In genomic region chr11:75796029-75796445, GRCm38 (mm10) we compare ENCODE assay signal across 8 mouse cellular contexts. TPM values are rescaled to one million over a fixed set of nuclear protein-coding genes. Genes with fewer than 3 reads are reported as not detected.
DNase-seq lines count a peak whose midpoint lies in the region; ATAC-seq lines count a peak whose summit lies in the region.

Doc2b (minus strand) TSS chr11:75796049.

- H3K4me3 ChIP-seq in heart, embryonic 16.5 days (ENCODE audit: low read length), result peak within 1 kb of the TSS; percentile 48
- peak within 1 kb of the TSS; percentile 57 for H3K4me3 ChIP-seq in lung, embryonic 16.5 days (ENCODE audit: low read length)

- no peaks in the 10 kb centered on the region; the same call in none of the 2 replicates for H3K4me1 ChIP-seq in heart, embryonic 16.5 days (ENCODE audit: control insufficient read depth, insufficient read depth, low read length)
- peaks cover 17% of the 10 kb centered on the region for H3K4me1 ChIP-seq in lung, embryonic 16.5 days (replicated peaks; ENCODE audit: control insufficient read depth, insufficient read depth, low read length)

- WGBS in heart, embryonic 16.5 days, result 5% methylated on average over 37 of the region's 37 CpGs
- WGBS in lung, embryonic 16.5 days, result 2% methylated on average over 37 of the region's 37 CpGs

- no peaks in the 10 kb centered on the region for H3K9me3 ChIP-seq in heart, embryonic 16.5 days (replicated peaks; ENCODE audit: control insufficient read depth, low read length)
- no peaks in the 10 kb centered on the region for H3K9me3 ChIP-seq in lung, embryonic 16.5 days (ENCODE audit: control insufficient read depth, low read length)

- H3K27ac ChIP-seq in heart, embryonic 16.5 days (ENCODE audit: low read length), result no peak within 1 kb of the TSS
- H3K27ac ChIP-seq in lung, embryonic 16.5 days (ENCODE audit: low read length), result no peak within 1 kb of the TSS

- no peaks in the 10 kb centered on the region for H3K36me3 ChIP-seq in heart, embryonic 16.5 days (ENCODE audit: control insufficient read depth, insufficient read depth)
- H3K36me3 ChIP-seq in lung, embryonic 16.5 days (ENCODE audit: control insufficient read depth, insufficient read depth, low read length), result no peaks in the 10 kb centered on the region

- peak within 1 kb of the TSS; percentile 73 for H3K4me2 ChIP-seq in heart, embryonic 16.5 days (ENCODE audit: low read depth, low read length)
- H3K4me2 ChIP-seq in lung, embryonic 16.5 days (ENCODE audit: low read depth, low read length), result peak within 1 kb of the TSS; percentile 83

- intact Hi-C loops in gastrocnemius, postnatal 36 days (cut with DNase I), result no loop called here

- peaks cover 62% of the 10 kb centered on the region for H3K27me3 ChIP-seq in heart, embryonic 16.5 days (ENCODE audit: control insufficient read depth, insufficient read depth, low read length)
- peaks cover 35% of the 10 kb centered on the region for H3K27me3 ChIP-seq in lung, embryonic 16.5 days (ENCODE audit: control insufficient read depth, insufficient read depth, low read depth, low read length)

- peak; percentile 15; the same call in 1 of the 2 replicates for ATAC-seq in heart, embryonic 16.5 days (replicated peaks; ENCODE audit: extremely low read depth, insufficient read depth, low FRiP score)
- peak; percentile 50; the same call in 1 of the 2 replicates for ATAC-seq in lung, embryonic 16.5 days (ENCODE audit: low read depth)

- peak; percentile 51 for DNase-seq in thymus, postnatal 4 days
- DNase-seq in thymus, postnatal 25 days, result no peak
- peak; percentile 43 to 71 for DNase-seq in cerebellum, postnatal 36 days
- peak; percentile 69 to 75 for DNase-seq in layer of hippocampus, postnatal 14 days (ENCODE audit: low spot score in 2 of 2)
- DNase-seq in right cerebral cortex, postnatal 10 days (ENCODE audit: low spot score in 2 of 2), result peak; percentile 88 to 89
- no peak for DNase-seq in gastrocnemius, postnatal 36 days

- peak within 1 kb of the TSS; percentile 58 for H3K9ac ChIP-seq in heart, embryonic 16.5 days (ENCODE audit: low read length)
- H3K9ac ChIP-seq in lung, embryonic 16.5 days (ENCODE audit: low read length), result peak within 1 kb of the TSS; percentile 72

RNA-seq across cellular contexts. Expression of gene Doc2b, which starts in this region (rescaled TPM):
- 0.16 and 0.18 TPM in 2 replicates for polyA plus RNA-seq in heart, embryonic 16.5 days (2015; fragmentation: Nextera tagmentation; extraction: Ambion mirVana)
- total RNA-seq in layer of hippocampus, postnatal 14 days (2021), result 10 to 100 TPM; 84.1 to 86.4 TPM
- 0.44 and 0.68 TPM in 2 replicates for polyA plus RNA-seq in lung, embryonic 16.5 days (2015; fragmentation: Nextera tagmentation; extraction: Ambion mirVana)
- 1 to 10 TPM in 1 of 2 experiments, under 1 TPM in 1; 0.84 to 1.1 TPM for total RNA-seq in gastrocnemius, postnatal 36 days (2021)

Comparison
In these comparisons a context has a peak if more than half of its experiments do, and no peak if none do; other contexts are left out.
1. RNA of gene Doc2b (total RNA-seq): 84.1 to 86.4 TPM in layer of hippocampus, postnatal 14 days; 0.84 to 1.1 TPM in gastrocnemius, postnatal 36 days; every median in the first group is over 10 times any median in the second.
2. DNase-seq: peak in thymus, postnatal 4 days (single experiment), cerebellum, postnatal 36 days (2 of 2), layer of hippocampus, postnatal 14 days (2 of 2) and right cerebral cortex, postnatal 10 days (2 of 2); none in thymus, postnatal 25 days (single experiment) and gastrocnemius, postnatal 36 days (0 of 2).
3. Peak in ATAC-seq, H3K4me3 ChIP-seq, H3K9ac ChIP-seq and H3K4me2 ChIP-seq in heart, embryonic 16.5 days; RNA of the gene not detected or under 1 TPM.
4. Peak in ATAC-seq, H3K4me3 ChIP-seq, H3K9ac ChIP-seq and H3K4me2 ChIP-seq in lung, embryonic 16.5 days; RNA of the gene not detected or under 1 TPM.